Mouse (Mus musculus) C2C12 (cell line): Measurements from ENCODE around the gene Mettl22. TPM values are rescaled to one million over a fixed set of nuclear protein-coding genes. Genes with fewer than 3 reads are reported as not detected.

Experiments
- H3K27me3 ChIP-seq: one replicate; pipeline ENCODE4 v1.6.1; 2011; ENCODE audit not compliant: control insufficient read depth, insufficient read depth, insufficient read length
- H3K36me3 ChIP-seq: one replicate; pipeline ENCODE4 v1.6.1; 2011; ENCODE audit not compliant: control insufficient read depth, insufficient read depth
- H3K4me3 ChIP-seq: one replicate; pipeline ENCODE4 v1.5.1; 2011; ENCODE audit warnings: mild to moderate bottlenecking, control low read depth; ENCODE audit not compliant: poor library complexity, insufficient read depth, severe bottlenecking
- H3K79me2 ChIP-seq: one replicate; pipeline ENCODE4 v1.6.1; 2011; ENCODE audit not compliant: control insufficient read depth, insufficient read depth
- H3K79me3 ChIP-seq: one replicate; pipeline ENCODE4 v1.6.1; 2011; ENCODE audit warnings: low read depth, control low read depth
- H3ac ChIP-seq: one replicate; pipeline ENCODE3; 2011; ENCODE audit warnings: low read depth; ENCODE audit not compliant: control insufficient read depth, insufficient read length
- CEBPB ChIP-seq: IDR thresholded peaks from one replicate; pipeline ENCODE4 v1.6.1; 2011; ENCODE audit warnings: low read depth, mild to moderate bottlenecking, control low read depth, moderate library complexity
- CTCF ChIP-seq: IDR thresholded peaks from one replicate; pipeline ENCODE4 v1.5.1; 2011; ENCODE audit not compliant: control insufficient read depth, insufficient read depth, insufficient read length
- FOSL1 ChIP-seq: IDR thresholded peaks from one replicate; pipeline ENCODE4 v1.8.0; 2011; ENCODE audit warnings: mild to moderate bottlenecking, low read length; ENCODE audit not compliant: poor library complexity, insufficient read depth, severe bottlenecking
- MAX ChIP-seq: IDR thresholded peaks from one replicate; pipeline ENCODE4 v1.6.1; 2011; ENCODE audit warnings: mild to moderate bottlenecking, control low read depth
- MYOD1 ChIP-seq: IDR thresholded peaks from one replicate; pipeline ENCODE4 v1.6.1; 2011; ENCODE audit warnings: low read depth; ENCODE audit not compliant: control insufficient read depth, insufficient read length
- MYOG ChIP-seq: IDR thresholded peaks from one replicate; pipeline ENCODE4 v1.6.1; 2011; ENCODE audit not compliant: control insufficient read depth, insufficient read length; ENCODE audit errors: extremely low read depth
- USF1 ChIP-seq: IDR thresholded peaks from one replicate; pipeline ENCODE4 v1.6.1; 2011; ENCODE audit warnings: low read depth, mild to moderate bottlenecking, control low read depth, moderate library complexity
- polyA plus RNA-seq: library from polyadenylated mRNA; unstranded; fragments of >200 nt; fragmentation: generic; extraction: Trizol; gene quantifications from one replicate; pipeline ENCODE4 v1.2.1, GENCODE M21; 2012; ENCODE audit warnings: missing spikeins

Mettl22 gene
- polyA plus RNA-seq, 1 experiment, result 8.4 TPM

DNA sequence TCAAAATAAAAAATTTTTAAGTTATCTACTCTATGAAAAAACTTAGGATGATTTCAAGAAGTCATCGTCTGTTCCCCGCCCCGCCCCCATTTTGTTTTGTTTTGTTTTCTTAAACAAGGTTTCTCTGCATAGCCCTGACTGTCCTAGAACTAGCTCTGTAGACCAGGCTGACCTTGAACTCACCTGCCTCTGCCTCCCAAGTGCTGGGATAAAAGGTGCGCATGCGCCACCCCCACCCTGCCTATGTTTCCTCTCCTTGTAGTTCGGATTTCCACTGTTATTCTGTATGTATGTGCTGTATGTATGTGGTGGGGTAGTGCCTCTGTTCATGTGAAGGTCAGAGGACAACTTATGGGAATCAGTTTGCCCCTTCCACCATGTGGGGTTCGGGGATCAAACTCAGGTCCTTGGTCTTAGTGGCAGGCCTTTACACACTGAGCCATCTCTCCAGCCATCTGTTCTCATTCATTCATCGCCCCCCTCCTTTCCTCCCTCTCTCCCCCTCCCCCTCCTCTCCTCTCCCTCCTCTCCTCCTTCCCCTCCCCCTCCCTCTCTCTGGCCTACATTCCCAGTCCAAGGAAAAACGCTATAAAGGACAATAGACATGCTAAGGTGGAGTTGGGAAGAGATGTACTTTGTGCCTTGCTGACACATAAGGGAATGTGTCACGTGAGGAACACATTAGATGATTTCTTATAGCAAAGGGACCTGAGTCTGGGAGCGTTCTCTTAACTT is 64.0 kb downstream of the Mettl22 start:
- Histone ChIP-seq H3ac (no peak overlapping the region), H3K79me2 (no peaks in the 10 kb centered on the region), H3K27me3 (peaks cover 13% of the 10 kb centered on the region), H3K79me3 (no peaks in the 10 kb centered on the region), H3K4me3 (no peak overlapping the region), H3K36me3 (no peaks in the 10 kb centered on the region)
- TF ChIP-seq CTCF (no peak), USF1 (no peak)

DNA sequence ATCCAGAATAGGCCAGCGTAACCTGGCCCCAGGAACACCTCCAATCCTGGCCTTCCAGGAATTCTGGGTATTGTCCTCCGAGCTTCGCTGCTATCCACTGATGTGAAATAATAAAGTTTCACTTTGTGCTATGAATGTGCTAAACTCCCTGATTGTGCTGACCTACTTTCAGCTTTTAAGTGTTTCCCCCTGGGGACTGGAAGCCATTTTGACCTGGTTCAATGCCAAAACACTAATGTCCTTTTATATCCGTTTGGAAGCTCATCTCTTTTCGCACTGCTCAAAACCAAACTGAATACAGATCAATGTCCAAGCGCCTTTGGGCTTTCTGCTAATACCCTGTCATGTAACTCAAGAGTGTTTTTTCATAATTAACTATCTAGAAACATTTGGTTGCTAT is 64.8 kb downstream of the Mettl22 start:
- TF ChIP-seq MYOD1 (no peak), FOSL1 (no peak), MAX (no peak), CEBPB (no peak), MYOG (no peak), USF1 (no peak), CTCF (no peak)
- no peak overlapping the region for H3ac ChIP-seq
- no peak overlapping the region for H3K4me3 ChIP-seq
- H3K79me3 ChIP-seq, result no peaks in the 10 kb centered on the region
- no peaks in the 10 kb centered on the region for H3K79me2 ChIP-seq
- H3K36me3 ChIP-seq, result no peaks in the 10 kb centered on the region
- H3K27me3 ChIP-seq, result peaks cover 8% of the 10 kb centered on the region

DNA sequence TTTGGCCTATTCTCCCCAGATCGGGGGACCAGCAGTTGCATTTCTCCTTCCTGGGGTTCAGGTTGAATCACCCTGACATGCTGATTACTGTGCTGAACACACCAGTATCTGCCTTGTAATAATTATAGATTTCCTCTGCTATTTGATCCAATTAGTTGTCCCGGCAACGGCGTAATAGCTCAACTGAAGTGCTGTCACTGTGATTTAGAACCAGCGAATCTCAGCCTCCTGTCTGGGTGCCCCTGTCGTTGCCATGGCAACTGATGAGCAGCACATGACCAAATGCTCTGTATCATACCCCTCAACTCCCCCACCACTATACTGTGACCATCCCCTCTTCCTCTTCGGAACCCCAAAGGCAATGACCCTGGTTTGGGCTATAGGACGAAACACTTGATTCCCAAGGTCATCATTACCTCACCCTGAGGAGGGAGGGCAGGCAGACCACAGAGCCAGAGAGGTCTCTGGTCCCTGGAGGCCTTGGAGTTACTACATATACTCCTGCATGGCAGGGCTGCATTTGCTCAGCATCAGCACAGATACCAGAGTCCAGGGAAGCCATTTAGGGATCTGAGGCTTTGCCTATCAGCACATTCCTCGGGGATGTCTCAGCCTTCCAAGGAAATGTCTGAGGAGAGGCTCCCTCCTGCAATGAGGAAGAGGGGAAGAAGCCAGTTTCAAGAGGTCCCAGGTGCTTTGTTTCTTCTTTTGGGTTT is 68.7 kb downstream of the Mettl22 start:
- no peaks in the 10 kb centered on the region for H3K79me2 ChIP-seq
- H3K36me3 ChIP-seq, result no peaks in the 10 kb centered on the region
- peaks cover 7% of the 10 kb centered on the region for H3K27me3 ChIP-seq
- H3ac ChIP-seq, result no peak overlapping the region
- H3K4me3 ChIP-seq, result no peak overlapping the region
- TF ChIP-seq FOSL1 (no peak), MYOD1 (no peak), MYOG (no peak), MAX (no peak), CEBPB (no peak), USF1 (no peak), CTCF (no peak)
- no peaks in the 10 kb centered on the region for H3K79me3 ChIP-seq

Other genes starting within 250 kb of the Mettl22 start
- gene Tmem114, start 45.7 kb upstream of the Mettl22 start, polyA plus RNA-seq, result not detected
- gene Abat, start 42.6 kb downstream of the Mettl22 start, polyA plus RNA-seq, result 0.05 TPM
- gene Pmm2, start 166.9 kb downstream of the Mettl22 start, polyA plus RNA-seq, result 44.2 TPM
- gene Tmem186, start 166.9 kb downstream of the Mettl22 start, polyA plus RNA-seq, result 8.5 TPM
- 94.2 TPM for gene Carhsp1, start 201.4 kb downstream of the Mettl22 start, polyA plus RNA-seq
- not detected for gene Gm5767, start 210.0 kb downstream of the Mettl22 start, polyA plus RNA-seq